Mouse (Mus musculus): ENCODE measurements around the gene Usp22.
A peak's percentile ranks its signal among the peaks of the same experiment; 100 is the strongest.

The Usp22 gene

DNA sequence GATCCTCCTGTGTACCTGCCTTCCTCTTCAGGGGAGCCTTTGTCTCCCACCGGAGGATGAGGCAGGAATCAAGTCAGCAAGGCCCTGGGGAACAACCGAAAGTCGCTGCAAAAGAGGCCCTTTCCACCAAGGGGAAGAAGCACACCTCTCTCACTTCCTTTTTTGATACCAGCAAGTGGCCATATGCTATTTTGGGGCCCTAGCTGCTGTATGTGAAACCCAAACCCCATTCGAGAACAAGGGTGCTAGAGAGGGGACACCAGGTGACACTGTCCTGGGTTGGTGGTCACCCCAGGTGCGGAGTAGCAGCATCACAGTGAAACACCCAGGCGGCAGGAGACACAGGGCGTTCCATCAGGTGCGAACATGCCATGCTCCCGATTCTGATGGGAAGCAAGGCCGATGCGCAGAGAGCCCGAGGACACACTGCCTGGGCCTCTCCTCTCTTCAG is 65.9 kb downstream of the Usp22 start:
- DNase-seq (ENCODE audit: low read depth, low spot score) = no peak

DNA sequence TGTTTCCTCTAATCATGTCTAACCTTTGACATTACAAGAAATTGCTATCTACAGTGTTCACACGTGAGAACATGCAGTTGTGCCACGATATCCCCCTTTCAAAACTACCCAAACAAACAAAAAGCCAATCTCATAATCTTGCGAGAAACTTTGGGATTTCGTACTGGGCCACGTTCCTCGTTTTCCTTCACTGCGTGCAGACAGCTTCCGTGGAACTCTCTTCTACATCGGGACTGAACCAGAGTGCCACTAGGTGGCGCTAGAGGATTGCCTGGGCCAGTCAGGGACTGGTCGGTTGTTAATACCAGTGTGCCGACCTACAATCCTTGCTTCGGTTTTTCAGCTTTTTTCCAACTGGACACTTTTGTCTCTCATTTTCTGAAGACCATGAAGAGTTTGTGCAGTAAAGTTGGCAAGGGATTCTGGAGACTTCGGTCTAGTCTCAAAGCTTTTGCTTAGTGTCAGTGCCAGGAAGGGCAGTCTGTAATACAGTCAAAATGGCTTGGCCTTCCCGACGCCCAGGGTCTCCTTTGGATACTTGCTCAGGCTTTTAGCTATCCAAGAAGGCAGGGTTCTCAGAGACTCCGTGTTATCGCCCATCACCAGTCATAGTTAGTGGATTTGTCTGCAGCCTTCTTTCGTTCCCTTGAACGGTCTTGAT is 70.5 kb downstream of the Usp22 start:
- DNase-seq (ENCODE audit: low read depth, low spot score) = peak; percentile 86

- DNase-seq (ENCODE audit: low read depth, low spot score) = no peak
Observed at GRCm38 (mm10) chr11:61102397-61103339, 72.2 kb downstream of the Usp22 start.
